Mouse (Mus musculus) neural tube, embryonic 15.5 days (tissue): ENCODE measurements at regions not wholly inside any gene's neighbourhood (a gene's known extent, or its start where the extent isn't known, plus 50 kb on each side); places are given as distances from the start of the nearest gene placed in this dataset.

Experiments
- ATAC-seq: fragments of 200-750 bp; cut with Nextera tagmentation; 2 replicates; pipeline ENCODE4 v1.8.0; 2017; ENCODE audit warnings: mild to moderate bottlenecking, moderate TSS enrichment, moderate library complexity; ENCODE audit not compliant: low FRiP score
- H3K27ac ChIP-seq: fragments of 300-500 bp; sonication (generic); replicated peaks from 2 replicates; pipeline ENCODE4 v1.5.1; 2015; ENCODE audit warnings: mild to moderate bottlenecking, inconsistent platforms
- H3K27me3 ChIP-seq: fragments of 300-500 bp; sonication (generic); replicated peaks from 2 replicates; pipeline ENCODE4 v1.6.1; 2015; ENCODE audit warnings: inconsistent platforms
- H3K36me3 ChIP-seq: fragments of 300-500 bp; sonication (generic); 2 replicates; pipeline ENCODE4 v1.6.1; 2015; ENCODE audit warnings: inconsistent platforms
- H3K4me1 ChIP-seq: fragments of 300-500 bp; sonication (generic); 2 replicates; pipeline ENCODE4 v1.6.1; 2015; ENCODE audit warnings: inconsistent platforms
- H3K4me2 ChIP-seq: fragments of 300-500 bp; sonication (generic); 2 replicates; pipeline ENCODE4 v1.6.1; 2015; ENCODE audit warnings: inconsistent platforms, mild to moderate bottlenecking, moderate library complexity
- H3K4me3 ChIP-seq: fragments of 300-500 bp; sonication (generic); replicated peaks from 2 replicates; pipeline ENCODE4 v1.5.1; 2015; ENCODE audit warnings: mild to moderate bottlenecking, inconsistent platforms
- H3K9ac ChIP-seq: fragments of 300-500 bp; sonication (generic); replicated peaks from 2 replicates; pipeline ENCODE4 v1.6.1; 2015; ENCODE audit warnings: mild to moderate bottlenecking, inconsistent platforms
- H3K9me3 ChIP-seq: fragments of 300-500 bp; sonication (generic); replicated peaks from 2 replicates; pipeline ENCODE4 v1.6.1; 2016; ENCODE audit warnings: inconsistent platforms
- WGBS: fragments of 180-500 bp; shearing (Covaris S2); methylation state at CpG from one replicate; pipeline ENCODE4 v1.1.7; 2015; ENCODE audit warnings: mixed read lengths; 5-methylcytosine and 5-hydroxymethylcytosine counted together

- Histone ChIP-seq H3K9ac (no peak overlapping the region), H3K36me3 (no peaks in the 10 kb centered on the region), H3K27me3 (no peaks in the 10 kb centered on the region), H3K27ac (no peak overlapping the region), H3K4me1 (no peaks in the 10 kb centered on the region), H3K4me3 (no peak overlapping the region), H3K9me3 (no peaks in the 10 kb centered on the region), H3K4me2 (no peak overlapping the region)
- no peak for ATAC-seq
Measured at GRCm38 (mm10) chr8:67018242-67018641, 158.2 kb downstream of the Naf1 start.

- no peak overlapping the region for H3K9ac ChIP-seq
- WGBS: 67% methylated on average over 2 of the region's 2 CpGs
- no peaks in the 10 kb centered on the region for H3K36me3 ChIP-seq
- H3K27me3 ChIP-seq: no peaks in the 10 kb centered on the region
- H3K4me1 ChIP-seq: no peaks in the 10 kb centered on the region
- H3K4me2 ChIP-seq: no peak overlapping the region
- H3K27ac ChIP-seq: no peak overlapping the region
- no peak overlapping the region for H3K4me3 ChIP-seq
- H3K9me3 ChIP-seq: no peaks in the 10 kb centered on the region
- ATAC-seq: no peak
Measured at GRCm38 (mm10) chr8:67032856-67033255, 172.8 kb downstream of the Naf1 start.

GRCm38 (mm10) chr8:67061506-67061905, 201.5 kb downstream of the Naf1 start:
- Histone ChIP-seq H3K9me3 (no peaks in the 10 kb centered on the region), H3K27ac (no peak overlapping the region), H3K9ac (no peak overlapping the region), H3K27me3 (no peaks in the 10 kb centered on the region), H3K4me1 (no peaks in the 10 kb centered on the region), H3K4me2 (no peak overlapping the region), H3K36me3 (no peaks in the 10 kb centered on the region), H3K4me3 (no peak overlapping the region)
- no peak for ATAC-seq
- WGBS: 76% methylated on average over 2 of the region's 2 CpGs

- H3K4me1 ChIP-seq: no peaks in the 10 kb centered on the region
- 88% methylated on average over 3 of the region's 3 CpGs for WGBS
- ATAC-seq: peak; percentile 68
- no peak overlapping the region for H3K4me2 ChIP-seq
- no peaks in the 10 kb centered on the region for H3K9me3 ChIP-seq
- H3K9ac ChIP-seq: no peak overlapping the region
- no peak overlapping the region for H3K4me3 ChIP-seq
- no peaks in the 10 kb centered on the region for H3K36me3 ChIP-seq
- H3K27me3 ChIP-seq: no peaks in the 10 kb centered on the region
- no peak overlapping the region for H3K27ac ChIP-seq
Measured at GRCm38 (mm10) chr8:67068036-67068721, 208.2 kb downstream of the Naf1 start.

- ATAC-seq: no peak
- H3K9me3 ChIP-seq: no peaks in the 10 kb centered on the region
- WGBS: 12% methylated on average over 1 of the region's 1 CpGs
- no peaks in the 10 kb centered on the region for H3K27me3 ChIP-seq
- no peak overlapping the region for H3K27ac ChIP-seq
- no peak overlapping the region for H3K4me3 ChIP-seq
- H3K9ac ChIP-seq: no peak overlapping the region
- no peaks in the 10 kb centered on the region for H3K36me3 ChIP-seq
- no peak overlapping the region for H3K4me2 ChIP-seq
- no peaks in the 10 kb centered on the region for H3K4me1 ChIP-seq
Measured at GRCm38 (mm10) chr8:67086215-67087010, 226.4 kb downstream of the Naf1 start.
